Mouse (Mus musculus) CH12.LX (cell line): Measurements from ENCODE around the gene Phactr3. TPM values are rescaled to one million over a fixed set of nuclear protein-coding genes. Genes with fewer than 3 reads are reported as not detected.

Source experiments
- DNase-seq: peaks from one replicate; pipeline ENCODE4 v3.0.0-alpha.2; 2013; ENCODE audit errors: extremely low read depth
- H3K27ac ChIP-seq: 2 replicates; pipeline ENCODE4 v1.5.1; 2012; ENCODE audit warnings: low read depth, mild to moderate bottlenecking, control low read depth, moderate library complexity; ENCODE audit not compliant: insufficient read depth
- H3K27me3 ChIP-seq: replicated peaks from 2 replicates; pipeline ENCODE3; 2012; ENCODE audit warnings: inconsistent platforms
- H3K36me3 ChIP-seq, 2 experiments: replicated peaks in 1 of 2; 2 replicates each; pipeline versions ENCODE3 to v1.6.1; 2012; ENCODE audit warnings: inconsistent platforms in 1 of 2, low read length in 1 of 2, mild to moderate bottlenecking in 1 of 2, mixed read lengths in 1 of 2, moderate library complexity in 1 of 2; ENCODE audit not compliant: control insufficient read depth in 1 of 2, insufficient read depth in 1 of 2
- H3K4me1 ChIP-seq, 2 experiments: 2 replicates each; pipeline ENCODE4 v1.6.1; 2012; ENCODE audit warnings: inconsistent platforms in 1 of 2, moderate library complexity in 1 of 2; ENCODE audit not compliant: insufficient read depth in 2 of 2, control insufficient read depth in 1 of 2
- H3K4me2 ChIP-seq: 2 replicates; pipeline ENCODE4 v1.6.1; 2012; ENCODE audit warnings: low read depth, mild to moderate bottlenecking, control low read depth; ENCODE audit not compliant: poor library complexity, insufficient read depth, severe bottlenecking
- H3K4me3 ChIP-seq, 3 experiments: fragments of 150-350 bp in 1 of 3; sonication (generic) in 1 of 3; replicated peaks in 1 of 3; 2 replicates each; pipeline versions ENCODE3 to v1.5.1; 2011 to 2012; ENCODE audit warnings: low read depth in 2 of 3, low read length in 2 of 3, mild to moderate bottlenecking in 2 of 3, moderate library complexity in 2 of 3, control low read depth in 1 of 3, improper control_type of control experiment in 1 of 3, inconsistent platforms in 1 of 3, mixed read lengths in 1 of 3; ENCODE audit not compliant: poor library complexity in 1 of 3
- H3K79me2 ChIP-seq: replicated peaks from 2 replicates; pipeline ENCODE4 v1.6.1; 2012; ENCODE audit warnings: mild to moderate bottlenecking, moderate library complexity; ENCODE audit not compliant: control insufficient read depth, poor library complexity, insufficient read depth, severe bottlenecking; ENCODE audit errors: extremely low read depth
- H3K9ac ChIP-seq: 2 replicates; pipeline ENCODE4 v1.6.1; 2012; ENCODE audit warnings: low read depth, mild to moderate bottlenecking, control low read depth, moderate library complexity; ENCODE audit not compliant: insufficient read depth
- H3K9me3 ChIP-seq: replicated peaks from 2 replicates; pipeline ENCODE3; 2012; ENCODE audit warnings: low read length, inconsistent platforms, mixed read lengths
- BHLHE40 ChIP-seq: IDR thresholded peaks from 2 replicates; pipeline ENCODE4 v1.6.1; 2011; ENCODE audit warnings: mild to moderate bottlenecking, low read depth, low read length, improper control_type of control experiment
- CHD1 ChIP-seq: IDR thresholded peaks from 2 replicates; pipeline ENCODE4 v1.6.1; 2012; ENCODE audit warnings: low read depth, low read length, improper control_type of control experiment, inconsistent platforms
- CHD2 ChIP-seq: IDR thresholded peaks from 2 replicates; pipeline ENCODE4 v1.6.1; 2011; ENCODE audit warnings: low read length, improper control_type of control experiment
- CTCF ChIP-seq, 2 experiments: IDR thresholded peaks in 1 of 2; conservative IDR thresholded peaks in 1 of 2; 2 replicates each; pipeline ENCODE4 v1.5.1; 2011 to 2012; ENCODE audit warnings: low read depth in 2 of 2, low read length in 2 of 2, improper control_type of control experiment in 1 of 2, inconsistent platforms in 1 of 2, mild to moderate bottlenecking in 1 of 2, moderate library complexity in 1 of 2
- E2F4 ChIP-seq: IDR thresholded peaks from 2 replicates; pipeline ENCODE4 v1.6.1; 2011; ENCODE audit warnings: low read depth, low read length, improper control_type of control experiment; ENCODE audit not compliant: insufficient replicate concordance
- ELF1 ChIP-seq: IDR thresholded peaks from 2 replicates; pipeline ENCODE4 v1.6.1; 2014; ENCODE audit warnings: low read depth, mild to moderate bottlenecking, inconsistent platforms, low read length, improper control_type of control experiment
- EP300 ChIP-seq: IDR thresholded peaks from 2 replicates; pipeline ENCODE4 v1.6.1; 2011; ENCODE audit warnings: low read length, improper control_type of control experiment
- ETS1 ChIP-seq: conservative IDR thresholded peaks from 2 replicates; pipeline ENCODE4 v1.6.1; 2012; ENCODE audit warnings: low read depth, mild to moderate bottlenecking, inconsistent platforms, low read length, improper control_type of control experiment, moderate library complexity
- KAT2A ChIP-seq: IDR thresholded peaks from 2 replicates; pipeline ENCODE4 v1.6.1; 2012; ENCODE audit warnings: low read length, improper control_type of control experiment, inconsistent platforms; ENCODE audit not compliant: insufficient replicate concordance
- MAFK ChIP-seq: IDR thresholded peaks from 2 replicates; pipeline ENCODE4 v1.6.1; 2011; ENCODE audit warnings: low read length, improper control_type of control experiment; ENCODE audit not compliant: insufficient replicate concordance
- MAX ChIP-seq: IDR thresholded peaks from 2 replicates; pipeline ENCODE4 v1.6.1; 2011; ENCODE audit warnings: low read length, improper control_type of control experiment
- MEF2A ChIP-seq: IDR thresholded peaks from 2 replicates; pipeline ENCODE4 v1.6.1; 2014; ENCODE audit warnings: low read depth, mild to moderate bottlenecking, inconsistent platforms, low read length, improper control_type of control experiment, borderline replicate concordance
- MXI1 ChIP-seq: IDR thresholded peaks from 2 replicates; pipeline ENCODE4 v1.6.1; 2011; ENCODE audit warnings: mild to moderate bottlenecking, low read depth, low read length, improper control_type of control experiment
- NELFE ChIP-seq: IDR thresholded peaks from 2 replicates; pipeline ENCODE4 v1.6.1; 2011; ENCODE audit warnings: low read depth, low read length, improper control_type of control experiment
- NRF1 ChIP-seq: IDR thresholded peaks from 2 replicates; pipeline ENCODE4 v1.6.1; 2014; ENCODE audit warnings: low read depth, mild to moderate bottlenecking, inconsistent platforms, low read length, improper control_type of control experiment, moderate library complexity
- POLR2AphosphoS2 ChIP-seq: IDR thresholded peaks from 2 replicates; pipeline ENCODE4 v1.6.1; 2011; ENCODE audit warnings: low read depth, low read length, improper control_type of control experiment
- RAD21 ChIP-seq: IDR thresholded peaks from 2 replicates; pipeline ENCODE4 v1.6.1; 2011; ENCODE audit warnings: low read depth, mild to moderate bottlenecking, low read length, improper control_type of control experiment, moderate library complexity
- RCOR1 ChIP-seq: conservative IDR thresholded peaks from 2 replicates; pipeline ENCODE4 v1.6.1; 2012; ENCODE audit warnings: low read depth, mild to moderate bottlenecking, inconsistent platforms, low read length, improper control_type of control experiment
- SIN3A ChIP-seq: IDR thresholded peaks from 2 replicates; pipeline ENCODE4 v1.6.1; 2012; ENCODE audit warnings: low read length, improper control_type of control experiment, inconsistent platforms
- SMC3 ChIP-seq: IDR thresholded peaks from 2 replicates; pipeline ENCODE4 v1.6.1; 2011; ENCODE audit warnings: low read depth, low read length, improper control_type of control experiment
- TCF12 ChIP-seq: IDR thresholded peaks from 2 replicates; pipeline ENCODE4 v1.6.1; 2014; ENCODE audit warnings: low read depth, mild to moderate bottlenecking, inconsistent platforms, low read length, improper control_type of control experiment
- ZC3H11A ChIP-seq: IDR thresholded peaks from 2 replicates; pipeline ENCODE4 v1.6.1; 2012; ENCODE audit warnings: low read depth, mild to moderate bottlenecking, inconsistent platforms, low read length, improper control_type of control experiment
- ZKSCAN1 ChIP-seq: IDR thresholded peaks from 2 replicates; pipeline ENCODE4 v1.6.1; 2012; ENCODE audit warnings: low read depth, inconsistent platforms, low read length, improper control_type of control experiment, borderline replicate concordance
- ZNF384 ChIP-seq: IDR thresholded peaks from 2 replicates; pipeline ENCODE4 v1.6.1; 2012; ENCODE audit warnings: low read depth, low read length, improper control_type of control experiment, inconsistent platforms
- dilution Hi-C: fragments of 300-500 bp; cut with MboI; formaldehyde crosslinking; loops from 2 replicates; pipeline ENCODE4 v1.14.3; 2020; ENCODE audit warnings: low sequenced_read_pairs; ENCODE audit not compliant: extremely low pct_unique_long_range_greater_than_20kb, extremely low pct_ligation_motif_present
- in situ Hi-C: fragments of 300-500 bp; cut with MboI; formaldehyde crosslinking; loops from 3 replicates; pipeline ENCODE4 v1.14.3; 2019; ENCODE audit warnings: low sequenced_read_pairs, low pct_ligation_motif_present, low pct_unique_long_range_greater_than_20kb, mixed read lengths
- polyA plus RNA-seq: library from polyadenylated mRNA; unstranded; fragments of >175 nt; gene quantifications from 2 replicates; pipeline ENCODE4 v1.2.1, GENCODE M21; 2012; ENCODE audit warnings: low read depth; ENCODE audit not compliant: insufficient read length
- total RNA-seq, 2 experiments: library from RNA; depleted of rRNA; stranded (reverse); fragments of 300-350 nt in 1 of 2; fragments of >200 nt in 1 of 2; gene quantifications; 2 replicates each; pipeline ENCODE4 v1.2.3; 2012 to 2014

The Phactr3 gene
- total and polyA plus RNA-seq, 3 experiments = 0.21 to 0.75 TPM; not detected in 1

DNA sequence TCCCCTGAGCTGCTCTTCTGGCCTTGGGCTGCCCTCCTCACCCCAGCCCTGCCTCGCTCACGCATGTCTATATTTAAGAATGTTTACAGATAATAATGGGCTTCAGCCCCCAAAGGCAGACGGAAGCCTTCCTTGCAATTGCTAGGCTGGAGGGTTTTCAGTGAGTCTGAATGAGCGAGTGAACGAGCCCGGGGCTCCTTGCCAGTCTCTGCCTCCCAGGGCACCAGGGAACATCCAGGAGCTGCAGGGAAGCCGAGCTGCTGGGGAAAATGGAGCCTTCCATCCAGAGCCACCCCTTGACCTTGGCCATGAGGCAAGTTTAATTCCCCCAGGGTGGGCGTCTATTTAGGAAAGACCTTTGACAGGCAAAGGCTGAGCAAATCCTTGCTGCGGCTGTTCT is 74.1 kb downstream of the Phactr3 start:
- H3K9ac ChIP-seq = no peak overlapping the region
- no peak overlapping the region for H3K27ac ChIP-seq
- peaks cover 0 to 6% of the 10 kb centered on the region in 2 experiments; a peak in 2 of 4 replicates for H3K4me1 ChIP-seq
- peaks cover 2% of the 10 kb centered on the region for H3K9me3 ChIP-seq
- DNase-seq = no peak
- in situ Hi-C loops = no loop called here
- no peaks in the 10 kb centered on the region for H3K36me3 ChIP-seq
- no peak overlapping the region for H3K4me2 ChIP-seq
- no peak for TF ChIP-seq MAFK
- no peak for TF ChIP-seq MAX
- TF ChIP-seq NRF1 = no peak
- no peak for TF ChIP-seq KAT2A
- no peak for TF ChIP-seq CTCF (conservative IDR thresholded peaks at IDR 0.05 in 1 of 2, IDR thresholded peaks at IDR 0.05 in 1 of 2; ENCODE audit: low read depth in 2 of 2, low read length in 2 of 2)
- TF ChIP-seq RCOR1 = no peak
- no peak for TF ChIP-seq SMC3
- TF ChIP-seq SIN3A = no peak
- TF ChIP-seq ZC3H11A = no peak
- TF ChIP-seq ETS1 = no peak
- no peak for TF ChIP-seq E2F4
- TF ChIP-seq NELFE = no peak
- no peak for TF ChIP-seq MXI1
- TF ChIP-seq CHD2 = no peak
- no peak for TF ChIP-seq EP300
- TF ChIP-seq ZNF384 = no peak
- no peak for TF ChIP-seq POLR2AphosphoS2
- no peak for TF ChIP-seq RAD21
- TF ChIP-seq CHD1 = no peak
- no peak for TF ChIP-seq MEF2A
- no peaks in the 10 kb centered on the region for H3K79me2 ChIP-seq
- peaks cover 45% of the 10 kb centered on the region for H3K27me3 ChIP-seq
- dilution Hi-C loops = no loop called here
- H3K4me3 ChIP-seq = no peak overlapping the region

DNA sequence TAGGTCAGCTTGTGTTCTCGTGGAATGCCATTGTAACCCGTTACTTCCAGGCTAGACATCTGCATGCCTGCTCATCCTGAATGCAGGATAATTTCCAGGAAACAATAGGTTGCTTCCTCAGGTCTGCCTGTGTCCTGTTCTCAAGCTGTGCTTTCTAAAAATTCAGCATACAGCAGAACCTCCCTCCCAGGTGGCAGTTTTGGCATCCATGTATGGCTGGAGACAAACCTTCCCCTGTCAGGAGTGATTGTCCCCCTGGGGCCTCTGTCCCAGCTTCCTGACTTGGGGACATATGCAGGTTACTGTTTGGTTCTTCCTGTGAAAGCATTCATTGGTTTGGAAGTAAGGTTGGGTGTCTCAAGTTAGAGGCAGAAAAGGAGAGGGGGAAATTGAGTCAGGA is 74.7 kb downstream of the Phactr3 start:
- dilution Hi-C loops = no loop called here
- no peak overlapping the region for H3K9ac ChIP-seq
- TF ChIP-seq BHLHE40 (no peak), TCF12 (no peak), MXI1 (no peak), ZKSCAN1 (no peak), ELF1 (no peak), CTCF (conservative IDR thresholded peaks at IDR 0.05 in 1 of 2, IDR thresholded peaks at IDR 0.05 in 1 of 2; ENCODE audit: low read depth in 2 of 2, low read length in 2 of 2) (no peak), RCOR1 (no peak)
- TF ChIP-seq, all 38 proteins: peak for 0

More for the DNA sequence above, 74.7 kb downstream of the Phactr3 start:
- Histone ChIP-seq H3K4me1 (peaks cover 0 to 6% of the 10 kb centered on the region in 2 experiments; a peak in 2 of 4 replicates), H3K4me2 (no peak overlapping the region), H3K4me3 (no peak overlapping the region), H3K79me2 (no peaks in the 10 kb centered on the region), H3K27me3 (peaks cover 49% of the 10 kb centered on the region), H3K27ac (no peak overlapping the region), H3K9me3 (peaks cover 2% of the 10 kb centered on the region), H3K36me3 (no peaks in the 10 kb centered on the region)
- no peak for DNase-seq
- in situ Hi-C loops = no loop called here
